Mouse (Mus musculus): ENCODE measurements around the gene Gm44965.
A peak's percentile ranks its signal among the peaks of the same experiment; 100 is the strongest.
"Not testable (repeated sequence)": the region's sequence is repeated elsewhere in the genome, so short reads cannot be mapped to it uniquely, and the experiment has no call there.

Gm44965 gene

DNA sequence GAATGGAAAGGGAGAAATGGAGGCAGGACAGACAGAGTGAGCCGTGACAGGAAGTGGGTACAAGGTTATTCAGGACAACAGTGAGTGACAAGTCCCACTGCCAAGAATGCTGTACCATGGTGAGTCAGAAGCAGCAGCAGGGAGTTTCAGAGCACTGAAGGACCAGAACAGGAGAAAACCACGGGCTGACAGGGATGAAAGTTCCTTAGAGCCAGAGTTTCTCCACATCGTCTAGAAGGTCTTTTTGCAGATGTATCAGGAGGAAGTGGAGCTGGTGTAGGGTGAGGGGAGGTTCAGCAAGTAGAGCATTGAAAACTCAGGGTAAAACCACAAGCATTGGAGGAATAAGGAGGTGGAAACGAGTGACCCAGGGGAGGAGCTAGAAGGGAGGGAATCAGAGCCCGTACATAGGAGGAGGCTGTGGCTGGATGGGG is 14.5 kb upstream of the Gm44965 start:
- DNase-seq (ENCODE audit: low read depth, low spot score), result no peak

DNA sequence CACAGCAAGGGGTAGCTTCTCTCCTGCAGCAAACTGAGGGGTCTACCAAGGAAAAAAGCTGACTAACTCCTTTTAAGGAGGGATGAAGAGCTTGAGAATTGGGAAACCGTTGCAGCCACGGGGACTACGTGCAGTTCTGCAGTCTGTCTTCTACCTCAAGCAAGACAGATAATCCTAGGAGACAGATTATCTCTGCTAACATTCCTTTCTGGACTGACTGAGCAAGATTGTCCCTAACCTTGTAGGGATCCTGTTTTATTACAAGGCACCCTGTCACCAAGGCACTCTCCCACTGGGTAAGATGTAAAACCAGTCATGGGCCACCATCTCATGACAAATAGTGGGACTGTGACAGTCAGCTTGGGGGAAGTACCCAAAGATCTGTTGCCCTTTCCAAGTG is 12.5 kb upstream of the Gm44965 start:
- no peak for DNase-seq (ENCODE audit: low read depth, low spot score)

DNA sequence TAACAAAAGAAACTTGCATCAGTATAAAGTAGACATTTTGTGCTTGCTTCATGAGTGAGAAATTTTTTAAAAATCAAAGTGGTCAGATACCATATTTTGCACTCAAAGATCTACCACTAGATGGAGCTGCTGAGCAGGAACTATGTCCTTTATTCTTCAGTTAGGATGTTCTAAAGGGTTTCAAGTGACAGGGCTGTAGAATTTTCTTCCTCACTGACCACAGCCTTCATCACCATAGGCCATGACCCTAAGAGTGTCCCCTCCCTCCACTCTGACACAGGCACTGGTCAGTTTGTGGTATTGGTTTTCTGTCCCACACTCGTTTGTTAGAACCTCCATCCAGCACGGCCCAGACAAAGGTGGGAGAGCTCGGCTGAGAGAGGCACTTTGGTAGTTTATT is 11.7 kb upstream of the Gm44965 start:
- peak; percentile 47 for DNase-seq (ENCODE audit: low read depth, low spot score)

DNA sequence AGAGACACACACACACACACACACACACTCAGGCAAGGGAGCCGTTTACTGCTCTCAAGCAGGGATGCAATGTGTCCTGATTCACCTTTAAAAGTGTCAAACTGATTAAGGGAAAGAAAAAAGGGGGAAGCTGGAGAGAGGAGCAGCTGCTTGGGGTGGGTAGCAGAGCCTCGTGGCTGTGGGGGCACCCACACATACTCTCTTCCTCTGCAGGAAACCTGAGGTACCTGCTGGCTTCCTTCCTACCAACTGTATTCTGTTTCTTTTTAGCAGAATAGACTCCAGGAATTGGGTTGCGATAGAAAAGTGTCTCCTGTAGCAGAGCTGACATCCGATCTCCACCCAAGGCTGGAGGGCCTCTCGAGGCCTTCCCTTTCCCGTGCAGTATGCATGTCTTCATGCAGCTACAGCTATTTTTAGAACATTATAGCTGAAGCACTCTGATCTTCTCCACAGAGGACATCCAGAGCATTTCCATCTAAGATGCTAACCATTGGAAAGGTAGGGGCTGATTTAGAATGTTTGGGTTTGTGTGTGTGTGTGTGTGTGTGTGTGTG is 4.5 kb upstream of the Gm44965 start, which contains the start of gene Gm45021:
Gene Gm45021, plus strand, starts transcription at position 417 of the 557 bp plus-strand sequence.
- DNase-seq (ENCODE audit: low read depth, low spot score), result no peak

DNA sequence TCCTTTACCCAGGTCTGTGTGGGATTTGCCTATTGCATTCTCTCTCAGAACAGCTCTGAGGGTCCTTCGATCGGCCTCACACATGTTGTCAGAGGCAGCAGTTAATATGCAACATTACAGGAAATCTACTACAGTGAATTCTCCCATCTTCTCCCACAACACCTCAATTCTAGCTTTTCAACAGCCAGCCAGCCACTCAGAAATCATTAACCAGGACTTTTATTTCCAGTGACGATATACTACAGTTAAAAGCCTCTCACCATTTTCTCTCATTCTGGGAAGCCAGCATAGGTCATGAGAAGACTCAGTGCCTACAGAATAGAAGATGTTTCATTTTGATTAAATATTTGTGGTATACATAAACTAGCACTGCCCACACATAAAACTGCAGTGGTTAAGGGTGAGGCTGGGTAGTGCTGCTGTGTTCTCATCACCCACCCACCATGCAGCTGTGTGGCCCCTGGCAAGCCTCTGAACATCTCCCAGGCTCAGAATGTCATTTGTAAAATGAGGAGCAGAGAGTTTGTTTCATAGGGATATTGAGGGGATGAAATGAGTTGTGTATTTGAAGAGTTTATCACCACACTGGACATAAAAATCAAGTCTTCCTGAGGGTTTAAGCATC is 2.4 kb upstream of the Gm44965 start:
- DNase-seq (ENCODE audit: low read depth, low spot score), result no peak

DNA sequence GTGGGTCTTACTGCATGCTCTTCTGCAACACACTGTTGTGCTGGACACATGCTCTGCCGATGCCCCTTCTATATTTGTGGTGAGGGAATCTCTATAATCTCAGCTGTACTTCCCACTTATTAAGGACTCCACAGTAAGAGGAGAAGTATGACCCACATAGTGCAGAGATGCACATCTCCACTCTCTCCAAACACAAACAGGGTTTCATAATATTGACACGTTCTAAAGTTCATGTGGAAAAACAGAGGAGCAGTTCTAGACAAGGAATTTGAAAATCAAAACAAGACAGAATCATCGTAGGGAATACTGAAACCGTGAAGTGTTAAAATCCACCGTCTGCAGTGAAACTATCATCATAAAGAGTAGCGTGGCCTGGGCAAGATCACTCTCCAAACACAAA is 1.9 kb upstream of the Gm44965 start:
- no peak for DNase-seq (ENCODE audit: low read depth, low spot score)

DNA sequence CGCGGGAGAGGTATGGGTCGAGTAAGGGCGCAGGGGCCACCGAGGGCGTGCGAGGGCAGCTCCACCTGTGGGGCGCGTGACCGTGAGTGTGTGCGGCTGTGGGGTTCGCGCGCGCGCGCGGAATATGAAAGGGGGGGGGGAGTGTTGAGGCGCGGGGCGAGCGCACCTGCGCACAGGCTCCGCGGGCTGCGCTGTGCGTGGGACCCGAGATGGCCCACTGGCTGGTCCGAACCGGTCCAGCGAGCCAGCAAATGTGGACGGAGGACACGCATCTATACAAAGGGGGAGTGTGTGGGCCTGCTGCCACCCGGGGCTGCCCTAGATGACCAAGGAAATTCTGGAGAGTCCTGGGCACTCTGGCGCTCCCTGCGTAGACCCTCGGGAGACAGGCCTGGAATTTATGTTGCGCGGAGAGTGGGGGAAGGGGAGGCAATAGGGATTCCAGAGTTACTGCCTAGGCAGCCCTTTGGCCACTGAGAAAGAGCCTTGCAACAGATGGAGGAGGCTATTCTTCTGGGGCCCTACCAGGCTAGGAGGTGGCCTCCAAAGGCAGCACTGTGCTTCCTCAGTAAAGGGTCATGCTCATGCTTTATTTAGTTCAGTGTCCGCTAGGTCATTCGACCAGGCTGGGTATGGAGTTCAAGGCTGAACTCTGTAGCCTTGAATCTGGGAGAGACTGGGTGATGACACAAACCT is 450 bp downstream of the Gm44965 start:
- DNase-seq (ENCODE audit: low read depth, low spot score), result peak; percentile 34

DNA sequence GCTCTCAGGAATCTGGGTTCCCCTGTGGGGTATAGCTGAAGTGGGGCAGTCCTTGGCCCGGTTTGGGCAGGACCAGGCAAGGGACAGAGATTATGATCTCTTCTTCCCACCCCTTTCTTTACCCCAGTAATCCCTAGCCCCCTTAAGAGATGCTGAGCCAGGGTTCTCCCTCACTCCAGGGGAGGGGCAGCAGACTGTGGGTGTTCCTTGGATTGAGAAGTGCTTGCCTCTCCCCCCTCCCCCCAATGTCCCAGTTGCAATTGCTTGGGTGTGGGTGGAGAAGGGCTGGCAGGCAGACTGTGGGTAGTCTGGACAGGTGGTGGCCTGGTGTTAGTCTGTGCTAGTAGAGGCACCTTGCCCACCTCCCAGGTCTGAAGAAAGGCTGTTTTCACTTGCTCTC is 1.5 kb downstream of the Gm44965 start:
- no peak for DNase-seq (ENCODE audit: low read depth, low spot score)

DNA sequence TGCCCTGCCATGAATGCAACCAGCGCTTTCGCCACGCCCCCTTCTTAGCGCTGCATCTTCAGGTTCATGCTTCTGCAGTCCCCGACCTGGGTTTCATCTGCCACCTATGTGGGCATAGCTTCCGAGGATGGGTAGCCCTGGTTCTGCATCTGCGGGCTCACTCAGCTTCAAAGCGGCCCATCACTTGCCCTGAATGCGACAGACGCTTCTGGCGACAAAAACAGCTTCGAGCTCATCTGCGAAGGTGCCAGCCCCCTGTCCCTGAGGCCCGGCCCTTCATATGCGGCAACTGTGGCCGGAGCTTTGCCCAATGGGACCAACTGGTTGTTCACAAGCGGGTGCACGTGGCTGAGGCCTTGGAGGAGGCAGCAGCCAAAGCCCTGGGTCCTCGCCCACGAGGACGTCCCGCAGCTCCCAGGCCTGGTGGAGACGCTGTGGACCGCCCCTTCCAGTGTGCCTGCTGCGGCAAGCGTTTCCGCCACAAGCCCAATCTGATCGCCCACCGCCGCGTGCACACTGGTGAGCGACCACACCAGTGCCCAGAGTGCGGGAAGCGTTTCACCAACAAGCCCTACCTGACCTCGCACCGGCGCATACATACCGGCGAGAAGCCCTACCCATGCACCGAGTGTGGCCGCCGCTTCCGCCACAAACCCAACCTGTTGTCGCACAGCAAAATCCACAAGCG is 2.9 kb downstream of the Gm44965 start:
- no peak for DNase-seq (ENCODE audit: low read depth, low spot score)

DNA sequence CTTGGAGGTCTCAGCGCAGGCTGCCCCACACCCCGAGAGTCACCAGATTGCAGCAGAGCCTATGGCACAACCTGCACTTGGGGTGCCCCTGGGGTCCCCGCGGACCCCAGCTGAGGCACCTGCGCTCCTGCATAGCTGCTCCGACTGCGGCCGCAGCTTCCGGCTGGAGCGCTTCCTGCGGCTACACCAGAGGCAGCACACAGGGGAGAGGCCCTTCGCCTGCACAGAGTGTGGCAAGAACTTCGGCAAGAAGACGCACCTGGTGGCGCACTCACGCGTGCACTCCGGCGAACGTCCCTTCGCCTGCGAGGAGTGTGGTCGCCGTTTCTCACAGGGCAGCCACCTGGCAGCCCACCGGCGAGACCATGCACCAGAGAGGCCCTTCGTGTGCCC is 3.5 kb downstream of the Gm44965 start:
- no peak for DNase-seq (ENCODE audit: low read depth, low spot score)

DNA sequence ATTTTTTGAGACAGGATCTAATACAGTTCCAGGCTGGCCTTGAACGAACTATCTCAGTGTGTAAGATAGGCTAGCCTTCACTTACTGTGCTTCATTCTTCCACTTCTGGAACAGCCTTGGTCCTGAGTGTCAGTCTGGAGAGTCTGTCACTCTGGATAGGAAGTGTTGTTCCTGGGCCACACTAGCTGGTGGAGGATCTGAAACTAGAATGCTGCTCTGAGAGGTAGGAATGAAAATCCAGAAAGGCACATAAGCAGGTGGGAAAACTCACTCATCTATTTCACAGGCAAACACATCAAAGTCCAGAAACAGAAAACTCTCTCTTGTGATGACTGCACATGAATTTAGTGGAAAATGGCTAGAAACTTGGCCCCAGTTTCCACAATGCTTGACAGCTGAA is 6.9 kb downstream of the Gm44965 start:
- no peak for DNase-seq (ENCODE audit: low read depth, low spot score)

DNA sequence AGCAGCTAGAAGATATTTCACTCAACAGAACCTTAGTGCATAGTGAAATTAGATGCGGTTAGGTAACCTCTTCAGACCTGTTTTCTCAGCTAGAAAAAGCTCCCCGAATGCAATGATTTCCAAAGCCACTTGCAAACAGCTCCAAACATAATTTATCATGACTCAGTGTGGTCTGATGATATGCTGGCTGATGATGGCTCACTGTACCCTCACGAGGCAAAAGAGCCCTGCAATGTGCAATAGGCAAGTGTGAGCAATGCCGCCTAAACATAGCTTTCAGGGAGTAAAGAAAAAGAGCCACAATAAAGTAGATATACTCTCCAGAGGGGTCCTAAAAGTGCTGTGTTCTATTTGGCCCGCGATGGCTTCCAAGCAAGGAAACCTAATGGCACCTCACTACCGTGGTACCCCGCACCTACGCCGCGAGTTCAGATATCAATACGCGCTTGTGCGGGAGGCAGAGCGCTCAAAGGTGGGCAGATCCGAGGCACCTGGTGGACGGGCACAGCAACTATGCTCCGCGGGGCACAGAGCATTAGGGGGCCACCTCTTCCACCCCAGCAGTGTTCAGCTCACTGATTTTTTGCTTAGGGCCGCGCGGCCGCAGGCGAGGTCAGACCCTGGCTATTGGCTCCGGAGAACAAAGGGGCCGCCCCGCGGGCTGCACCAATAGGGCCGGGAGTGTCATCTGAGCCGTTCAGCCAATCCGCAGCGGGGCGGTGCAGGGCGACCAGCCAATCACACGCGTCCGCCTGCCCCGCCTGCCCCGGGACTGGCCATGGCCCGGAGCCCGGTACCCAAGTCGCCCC is 7.7 kb downstream of the Gm44965 start, which contains the start of gene Zfp775:
Gene Zfp775, plus strand, starts transcription at position 793 of the 809 bp plus-strand sequence.
- DNase-seq (ENCODE audit: low read depth, low spot score), result peak; percentile 84

DNA sequence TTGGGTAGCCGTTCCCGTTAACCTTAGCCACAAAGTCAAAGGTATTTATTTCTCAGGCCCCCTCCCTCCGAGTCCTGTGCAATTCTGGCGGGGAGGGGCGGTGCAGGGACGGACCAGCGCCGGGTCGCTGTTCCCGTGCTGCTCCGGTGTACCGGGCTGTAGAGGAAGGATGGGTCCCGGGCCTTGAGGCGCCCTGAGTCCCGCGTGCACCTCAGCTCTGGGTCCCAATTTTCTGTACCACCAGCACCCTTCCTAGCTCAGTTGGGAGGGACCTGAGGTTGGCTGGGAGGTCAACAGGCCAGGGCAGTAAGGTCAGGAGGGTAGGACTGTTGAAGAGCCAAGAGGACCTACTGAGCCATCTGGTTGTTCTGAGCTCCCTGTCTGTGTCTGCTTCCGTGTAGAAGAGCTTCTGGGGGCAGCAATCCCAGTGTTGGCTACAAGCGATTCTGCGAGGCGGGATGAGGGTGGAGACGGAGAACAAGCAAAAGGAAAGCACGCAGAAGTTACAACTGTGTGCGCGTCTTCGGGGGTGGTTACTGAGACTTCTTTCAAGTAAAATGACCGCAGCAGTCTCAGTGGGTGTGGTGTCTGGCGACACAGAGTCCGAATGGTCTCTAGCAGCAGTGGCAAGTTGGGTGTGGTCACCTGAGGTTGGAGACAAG is 8.5 kb downstream of the Gm44965 start:
- no peak for DNase-seq (ENCODE audit: low read depth, low spot score)

DNA sequence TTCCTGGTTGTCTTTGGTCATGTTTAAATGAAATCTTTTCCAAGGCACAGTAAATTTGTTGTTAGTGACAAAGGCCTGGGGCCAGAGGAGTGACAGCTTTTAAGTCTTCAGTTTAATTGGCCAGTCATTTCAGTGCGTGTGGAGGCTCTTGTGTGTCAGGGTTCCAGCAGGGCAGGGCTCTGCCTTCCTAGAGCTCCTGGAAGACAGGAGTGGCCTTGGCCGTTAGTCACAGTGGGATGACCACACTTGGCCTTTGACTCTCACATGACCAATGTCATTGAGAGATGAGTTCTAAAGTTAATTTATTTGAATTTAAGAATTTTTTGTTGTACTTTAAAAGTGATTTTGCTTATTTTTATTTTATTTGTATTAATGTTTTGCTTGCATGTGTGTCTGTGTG is 14.4 kb downstream of the Gm44965 start:
- no peak for DNase-seq (ENCODE audit: low read depth, low spot score)

DNA sequence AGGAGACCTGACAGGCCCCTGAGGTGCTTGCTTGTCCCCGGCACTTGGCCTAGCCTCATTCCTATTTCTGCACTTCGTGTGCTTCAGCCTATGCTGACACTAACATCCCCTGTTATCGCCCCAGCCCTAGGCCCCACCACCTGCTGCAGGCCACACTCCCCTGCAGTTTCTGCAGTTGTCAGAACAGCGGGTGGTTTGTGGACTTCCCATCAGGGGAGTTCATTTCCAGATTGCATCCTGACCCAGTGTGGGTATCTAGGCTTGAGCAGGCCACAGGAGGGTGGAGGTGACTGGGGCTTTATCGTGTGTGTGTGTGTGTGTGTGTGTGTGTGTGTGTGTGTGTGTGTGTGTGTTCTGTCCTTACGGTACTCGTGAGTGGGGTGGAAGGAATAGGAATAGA is 15.8 kb downstream of the Gm44965 start:
- no peak for DNase-seq (ENCODE audit: low read depth, low spot score)

DNA sequence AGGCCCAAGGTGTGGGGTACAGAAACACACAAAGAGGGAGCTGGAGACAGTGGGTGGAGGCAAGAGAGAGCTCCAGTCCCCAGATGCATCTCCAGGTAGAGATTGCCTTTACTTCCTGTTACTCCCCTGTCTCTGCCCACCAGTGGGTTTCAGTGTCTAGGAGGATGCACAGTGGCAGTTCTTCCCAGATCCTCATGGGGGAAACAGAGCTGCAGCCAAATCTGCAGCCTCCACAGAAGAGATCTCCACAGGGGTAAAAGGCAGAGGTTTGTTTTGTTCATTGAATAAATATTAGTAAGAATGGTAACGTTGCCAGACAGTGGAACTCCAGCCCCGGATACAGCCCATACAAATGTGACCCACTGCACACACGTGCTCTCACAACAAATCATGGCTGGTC is 16.9 kb downstream of the Gm44965 start:
- no peak for DNase-seq (ENCODE audit: low read depth, low spot score)

DNA sequence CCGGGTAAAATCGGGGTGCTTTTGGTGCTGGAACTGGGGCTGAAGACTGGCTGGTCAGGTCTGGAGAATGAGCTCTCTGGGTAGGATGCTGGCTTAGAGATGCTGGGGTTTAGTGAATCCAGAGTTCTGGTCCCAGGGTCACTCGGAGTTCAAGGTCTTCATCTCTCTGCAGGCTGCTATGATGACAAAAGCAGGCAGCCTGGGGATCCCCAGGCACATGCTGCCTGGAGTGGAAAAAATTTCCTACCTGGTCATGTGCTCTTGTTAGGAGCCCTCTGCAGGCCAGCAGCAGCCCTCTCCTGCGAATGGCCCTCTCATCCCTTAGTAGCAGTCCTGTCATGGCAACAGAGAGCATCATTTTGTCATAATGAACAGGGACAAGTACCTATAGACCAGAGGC is 19.7 kb downstream of the Gm44965 start:
- no peak for DNase-seq (ENCODE audit: low read depth, low spot score)

DNA sequence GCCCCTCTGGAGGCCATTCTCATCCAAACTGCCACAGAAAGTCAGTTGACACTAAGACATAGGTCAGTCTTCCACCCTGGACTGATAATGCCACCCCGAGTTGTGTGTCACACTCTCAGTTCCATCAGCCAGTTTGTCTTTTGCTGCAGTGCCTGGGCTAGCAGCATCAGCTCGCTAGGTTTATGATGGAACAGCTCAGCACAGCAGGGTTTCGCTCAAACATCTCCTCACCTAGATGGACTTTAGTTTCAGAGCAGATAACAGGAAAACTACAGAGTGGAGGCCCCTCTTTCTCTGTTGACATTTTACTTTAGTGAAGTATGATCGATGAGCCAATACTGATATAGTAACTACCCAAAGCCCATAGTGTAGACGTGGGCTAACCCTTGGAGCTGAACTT is 21.0 kb downstream of the Gm44965 start:
- no peak for DNase-seq (ENCODE audit: low read depth, low spot score)

DNA sequence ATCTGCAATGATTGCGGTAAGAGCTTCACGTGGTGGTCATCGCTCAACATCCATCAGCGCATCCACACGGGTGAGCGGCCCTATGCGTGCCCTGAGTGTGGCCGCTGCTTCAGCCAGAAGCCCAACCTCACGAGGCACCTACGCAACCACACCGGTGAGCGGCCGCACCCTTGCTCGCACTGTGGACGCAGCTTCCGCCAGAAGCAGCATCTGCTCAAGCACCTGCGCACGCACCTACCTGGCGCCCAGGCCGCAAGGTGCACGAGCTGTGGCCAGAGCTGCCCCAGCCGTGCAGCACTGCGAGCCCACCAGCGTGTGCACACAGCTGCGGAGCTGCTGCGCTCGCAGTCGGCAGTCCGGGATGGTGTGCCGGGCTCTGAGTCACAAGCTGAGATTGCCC is 26.3 kb downstream of the Gm44965 start:
- DNase-seq (ENCODE audit: low read depth, low spot score), result no peak

DNA sequence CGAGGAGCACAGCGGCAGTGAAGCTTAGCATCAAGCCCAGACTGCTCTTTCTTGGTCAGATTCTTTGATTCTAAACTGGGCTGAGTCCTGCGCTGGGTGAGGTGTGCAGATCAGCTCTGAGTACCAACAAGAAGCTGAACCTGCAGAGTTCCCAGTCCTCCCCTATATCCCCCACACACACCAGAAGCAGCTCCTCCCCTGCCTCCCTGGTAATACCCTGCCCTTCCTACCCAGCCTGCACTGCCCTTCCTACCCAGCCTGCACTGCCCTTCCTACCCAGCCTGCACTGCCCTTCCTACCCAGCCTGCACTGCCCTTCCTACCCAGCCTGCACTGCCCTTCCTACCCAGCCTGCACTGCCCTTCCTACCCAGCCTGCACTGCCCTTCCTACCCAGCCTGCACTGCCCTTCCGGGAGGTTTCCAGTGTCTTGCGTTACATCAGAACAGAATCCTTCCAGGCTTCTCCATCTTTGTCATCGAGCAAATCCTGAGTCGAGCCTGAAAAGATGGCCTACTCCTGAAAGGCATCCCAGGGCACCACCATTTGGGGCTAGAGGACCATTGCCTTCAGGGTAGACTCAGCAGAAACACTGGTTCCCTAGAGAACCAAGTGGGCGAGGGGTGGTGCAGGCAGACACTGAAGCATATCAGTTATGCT is 28.6 kb downstream of the Gm44965 start:
- not testable (repeated sequence) for DNase-seq (ENCODE audit: low read depth, low spot score)

DNA sequence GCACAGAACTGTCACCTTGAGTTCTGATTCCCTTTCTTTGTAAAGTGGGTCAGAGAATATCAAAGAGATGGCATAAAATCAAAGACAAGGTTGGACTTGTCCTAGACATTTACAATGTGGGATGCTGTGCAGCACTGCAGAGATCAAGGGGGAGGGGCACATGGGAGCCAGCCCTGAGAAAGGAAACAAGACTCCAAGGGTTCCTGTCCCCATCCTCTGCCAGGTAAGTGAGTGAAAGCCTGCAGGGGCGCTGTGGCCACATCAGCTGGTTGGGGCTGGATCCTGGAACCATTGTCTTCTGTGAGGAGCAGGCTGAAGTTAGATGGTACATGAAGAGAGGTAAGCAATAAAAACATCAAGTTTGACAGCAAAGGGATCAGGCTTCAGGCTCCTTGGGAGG is 29.7 kb downstream of the Gm44965 start:
- DNase-seq (ENCODE audit: low read depth, low spot score), result no peak

All from retina, postnatal 7 days (tissue).